Mouse (Mus musculus) liver, embryonic 14.5 days (tissue): Measurements from ENCODE around the gene Ntn1.

Source experiments
- CTCF ChIP-seq: IDR thresholded peaks from 2 replicates; pipeline ENCODE4 v1.5.1; 2016; ENCODE audit warnings: antibody characterized with exemption, low read depth, control low read depth
- EP300 ChIP-seq: IDR thresholded peaks from 2 replicates; pipeline ENCODE4 v1.6.1; 2016; ENCODE audit warnings: antibody characterized with exemption, low read depth

GRCm38 (mm10) chr11:68384131-68384530 lies 16.5 kb downstream of the Ntn1 start:
- TF ChIP-seq CTCF (no peak), EP300 (no peak)
